Mouse (Mus musculus) E14TG2a.4 (cell line): ENCODE data around the gene Ackr4.

ENCODE experiments used
- CTCF ChIP-seq: conservative IDR thresholded peaks from 2 replicates; pipeline ENCODE4 v1.5.1; 2014; ENCODE audit warnings: low read length
- NANOG ChIP-seq: IDR thresholded peaks from 2 replicates; pipeline ENCODE4 v1.6.1; 2014; ENCODE audit warnings: borderline replicate concordance, low read length, mixed read lengths
- POU5F1 ChIP-seq: IDR thresholded peaks from 2 replicates; pipeline ENCODE4 v1.6.1; 2014; ENCODE audit warnings: low read length, borderline replicate concordance

DNA sequence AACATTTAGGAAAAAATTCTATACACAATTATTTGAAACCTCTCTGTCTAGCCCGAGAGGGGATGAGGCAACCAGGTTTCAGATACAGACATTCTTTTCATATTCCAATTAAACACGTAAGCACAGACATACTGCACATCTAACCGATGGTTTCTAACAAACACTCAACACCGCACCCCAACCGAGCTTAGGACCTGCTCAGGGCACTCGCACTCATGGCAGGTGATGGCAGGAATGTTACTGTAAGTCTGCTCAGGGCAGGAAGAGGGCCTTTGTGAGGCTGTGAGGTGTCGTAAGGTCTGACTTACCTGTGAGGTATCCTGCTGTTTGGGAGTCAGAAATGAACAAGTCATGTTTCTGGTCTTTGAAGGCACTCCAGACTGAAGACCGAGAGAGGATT lies 29.8 kb upstream of the Ackr4 start:
- TF ChIP-seq CTCF (no peak), NANOG (no peak), POU5F1 (no peak)
